Mouse (Mus musculus) cerebellum, adult 11 months (tissue): ENCODE data around the gene Dop1a.

Experiments used
- DNase-seq: peaks from one replicate; pipeline ENCODE4 v3.0.0; 2022

The Dop1a gene

GRCm38 (mm10) chr9:86513733-86514132, 46.8 kb downstream of the Dop1a start:
- DNase-seq, result no peak

GRCm38 (mm10) chr9:86514390-86514789, 47.4 kb downstream of the Dop1a start:
- DNase-seq, result no peak

DNA sequence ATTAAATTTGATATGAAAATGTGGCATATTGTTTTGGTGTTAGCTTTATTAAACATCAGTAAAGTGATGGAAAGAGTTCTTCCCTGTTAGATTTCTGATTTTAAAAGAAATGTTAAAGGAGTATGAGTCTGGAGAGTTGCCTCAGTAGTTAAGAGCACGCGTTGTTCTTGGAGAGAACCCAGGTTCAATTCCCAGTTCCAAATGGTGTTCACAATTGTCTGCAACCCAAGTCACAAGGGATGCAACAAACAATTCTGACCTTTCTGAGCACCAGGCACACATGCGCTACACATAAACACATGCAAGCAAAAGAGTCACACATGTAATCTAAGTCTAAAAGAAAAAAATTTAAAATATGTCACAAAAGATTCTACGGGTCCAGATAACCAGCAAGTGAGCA, 47.8 kb downstream of the Dop1a start:
- DNase-seq, result no peak

- DNase-seq, result no peak
These were observed 55.4 kb downstream of the Dop1a start for GRCm38 (mm10) chr9:86522335-86522734.

GRCm38 (mm10) chr9:86525600-86525999, 58.6 kb downstream of the Dop1a start:
- no peak for DNase-seq

DNA sequence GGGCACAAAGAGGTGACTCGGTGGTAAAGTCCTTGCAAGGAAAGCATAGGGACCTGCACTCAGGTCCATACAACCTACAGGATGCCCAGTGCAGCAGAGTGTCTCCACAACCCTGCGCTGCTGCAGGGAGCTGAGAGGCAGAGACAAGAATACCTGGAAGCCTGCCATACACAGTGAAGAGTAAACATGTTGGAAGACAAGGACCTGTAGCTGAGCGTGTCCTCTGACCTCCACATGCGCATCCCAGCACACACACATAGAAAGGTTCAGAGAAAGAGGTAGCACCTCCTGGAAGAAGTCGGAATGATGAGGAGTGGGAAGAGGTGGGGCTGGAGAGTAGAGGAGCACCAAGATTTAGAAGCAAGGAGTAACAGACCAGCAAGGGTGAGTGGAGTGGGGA, 67.1 kb downstream of the Dop1a start:
- DNase-seq, result no peak

GRCm38 (mm10) chr9:86543451-86543850, 76.5 kb downstream of the Dop1a start:
- DNase-seq, result no peak

DNA sequence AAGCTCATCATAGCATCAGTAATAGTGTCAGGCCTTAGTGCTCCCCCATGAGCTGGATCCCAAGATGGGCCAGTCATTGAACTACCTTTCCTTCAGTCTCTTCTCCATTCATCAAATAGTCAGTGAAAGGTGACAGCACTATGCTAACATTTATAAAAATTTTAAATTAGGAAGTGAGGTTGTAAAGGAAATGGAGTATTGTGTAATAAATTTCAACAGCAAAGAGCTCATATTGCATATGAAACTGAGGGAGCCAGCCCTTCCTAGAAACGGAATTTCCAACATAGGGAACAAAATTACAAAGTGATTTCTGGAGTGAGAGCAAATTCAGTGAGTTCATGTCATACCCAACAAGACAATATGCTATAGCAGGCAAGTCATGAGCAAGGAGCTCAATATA, 77.6 kb downstream of the Dop1a start:
- DNase-seq, result no peak

GRCm38 (mm10) chr9:86549637-86550162, 82.7 kb downstream of the Dop1a start:
- DNase-seq, result no peak

- DNase-seq, result no peak
These were observed 83.8 kb downstream of the Dop1a start for GRCm38 (mm10) chr9:86550717-86551116.

DNA sequence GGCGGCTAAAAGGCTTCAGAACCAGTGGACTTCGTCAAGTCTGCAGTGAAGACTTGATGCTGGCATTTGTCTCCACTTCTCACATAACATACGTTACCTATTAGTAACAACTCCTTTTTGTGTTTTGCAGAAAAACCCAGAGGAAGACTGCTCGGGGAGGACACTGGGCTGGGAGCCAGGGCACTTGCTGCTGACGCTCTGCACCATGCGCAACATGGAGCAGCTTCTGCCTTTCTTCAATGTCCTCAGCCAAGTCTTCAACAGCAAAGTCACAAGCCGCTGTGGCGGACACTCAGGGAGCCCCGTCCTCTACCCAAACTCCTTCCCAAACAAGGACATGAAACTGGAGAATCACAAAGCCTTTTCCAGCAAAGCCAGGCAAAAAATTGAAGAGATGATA, 86.9 kb downstream of the Dop1a start:
- DNase-seq, result no peak

GRCm38 (mm10) chr9:86554641-86555040, 87.7 kb downstream of the Dop1a start:
- DNase-seq, result no peak

DNA sequence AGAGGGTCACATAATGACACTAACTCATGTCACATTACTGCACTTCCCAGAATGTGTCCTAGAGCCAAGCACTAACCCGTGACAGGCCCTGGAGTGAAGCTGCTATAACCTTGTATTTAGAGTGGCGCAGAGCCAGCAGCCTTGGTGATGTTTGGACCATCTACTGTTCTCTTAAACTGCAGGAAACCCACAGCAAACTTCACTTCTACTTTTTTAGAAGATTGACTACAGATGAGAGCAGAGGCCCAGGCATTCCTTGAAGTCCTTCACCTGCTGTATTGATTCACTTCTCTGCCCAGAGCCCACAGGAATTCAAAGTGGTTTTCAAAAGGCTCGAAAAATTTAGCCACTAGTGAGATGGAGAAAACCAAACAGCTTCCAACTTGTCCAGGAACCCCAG, 93.6 kb downstream of the Dop1a start:
- no peak for DNase-seq

- no peak for DNase-seq
These were observed 102.5 kb downstream of the Dop1a start for GRCm38 (mm10) chr9:86569314-86569910.

DNA sequence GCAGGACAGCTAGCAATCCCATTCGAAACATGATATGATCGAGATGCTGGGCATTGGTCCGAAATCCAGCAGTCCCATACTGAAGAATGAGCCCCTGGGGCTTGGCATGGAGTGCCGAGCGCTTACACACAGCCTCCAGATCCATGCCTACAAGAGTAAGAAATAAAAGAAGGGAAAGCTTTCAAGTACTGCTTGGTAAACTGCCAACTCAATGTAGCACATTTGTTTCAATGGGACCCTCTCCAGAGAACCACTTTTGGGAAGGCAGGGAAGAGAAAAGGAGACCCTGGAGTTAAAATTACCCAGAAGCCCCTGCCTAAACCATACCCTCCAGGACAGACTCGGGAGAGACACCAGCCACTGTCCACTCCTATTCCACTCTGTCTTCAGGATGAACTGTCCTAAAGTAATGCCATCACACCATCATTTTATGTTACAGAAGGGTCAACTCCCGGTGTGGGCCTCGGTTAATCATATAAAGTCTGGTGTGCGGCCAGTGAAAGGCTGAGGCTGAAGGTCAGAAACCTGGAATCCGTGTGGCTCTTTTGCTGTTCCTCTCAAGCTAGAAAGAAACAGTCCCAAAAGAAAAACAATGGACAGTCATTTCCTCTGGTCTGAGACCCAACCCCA, 103.4 kb downstream of the Dop1a start:
- no peak for DNase-seq

- no peak for DNase-seq
These were observed 104.0 kb downstream of the Dop1a start for GRCm38 (mm10) chr9:86570946-86571345.

DNA sequence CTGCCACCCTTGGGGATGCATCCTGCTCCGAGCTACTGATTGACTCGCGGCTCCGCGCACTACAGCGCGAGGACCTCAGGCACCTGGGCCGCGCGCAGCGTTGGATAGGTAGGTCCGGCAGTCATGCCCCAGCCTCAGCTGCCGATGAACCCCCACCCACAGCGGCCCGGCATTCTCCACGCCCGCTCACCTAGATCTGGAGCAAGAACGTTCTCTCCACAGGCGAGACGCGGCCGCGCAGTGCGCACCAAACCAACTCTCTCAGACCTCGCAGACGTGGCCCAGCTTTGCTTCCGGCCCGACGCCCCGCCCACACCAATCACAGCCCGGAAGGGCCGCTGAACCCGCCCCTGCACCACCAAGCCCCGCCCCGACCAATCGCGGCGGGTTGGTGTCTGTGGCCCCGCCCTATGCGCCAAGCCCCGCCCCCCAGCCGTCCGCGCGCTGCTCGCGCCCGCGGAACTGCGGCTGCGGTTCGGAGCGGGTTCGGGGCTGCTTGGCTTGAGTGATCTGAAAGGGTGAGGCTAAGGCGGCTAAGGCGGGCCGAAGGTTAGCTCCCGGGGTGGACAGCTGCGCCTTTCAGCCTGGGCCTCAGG, 104.7 kb downstream of the Dop1a start, which contains the start of the genes Pgm3 and Rwdd2a:
TSS of gene Pgm3 (minus strand) at position 303 of the 596 bp plus-strand sequence.
TSS of gene Rwdd2a (plus strand) at position 452 of the 596 bp plus-strand sequence.
- peak; percentile 96 for DNase-seq

- DNase-seq, result no peak
These were observed 105.2 kb downstream of the Dop1a start for GRCm38 (mm10) chr9:86572196-86572595.

DNA sequence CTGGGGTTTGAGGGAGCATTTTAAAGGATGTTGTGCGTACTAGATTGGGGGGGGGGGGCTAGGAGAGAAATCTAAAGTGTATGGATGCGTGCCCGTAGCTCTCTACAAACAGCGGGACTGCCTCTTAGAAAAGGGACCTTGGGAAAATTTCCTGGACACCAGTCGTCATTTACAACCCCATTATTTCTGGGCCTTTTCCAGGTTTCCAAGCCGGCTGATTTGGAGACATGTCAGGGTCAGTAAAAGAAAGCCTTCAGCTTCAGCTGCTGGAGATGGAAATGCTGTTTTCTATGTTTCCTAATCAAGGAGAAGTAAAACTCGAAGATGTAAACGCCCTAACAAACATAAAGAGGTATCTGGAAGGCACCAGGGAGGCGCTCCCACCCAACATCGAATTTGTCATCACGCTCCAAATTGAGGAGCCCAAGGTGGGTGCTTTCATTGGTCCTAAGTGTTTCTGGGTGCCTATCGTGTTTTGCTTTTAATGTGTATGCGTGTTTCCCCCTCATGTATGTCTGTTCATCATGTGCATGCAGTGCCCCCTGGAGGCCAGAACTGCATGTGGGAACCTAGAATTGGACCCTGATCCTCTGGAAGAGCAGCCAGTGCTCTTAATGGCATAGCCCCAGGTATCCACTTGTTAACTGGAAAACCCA, 105.8 kb downstream of the Dop1a start:
- peak; percentile 70 for DNase-seq

DNA sequence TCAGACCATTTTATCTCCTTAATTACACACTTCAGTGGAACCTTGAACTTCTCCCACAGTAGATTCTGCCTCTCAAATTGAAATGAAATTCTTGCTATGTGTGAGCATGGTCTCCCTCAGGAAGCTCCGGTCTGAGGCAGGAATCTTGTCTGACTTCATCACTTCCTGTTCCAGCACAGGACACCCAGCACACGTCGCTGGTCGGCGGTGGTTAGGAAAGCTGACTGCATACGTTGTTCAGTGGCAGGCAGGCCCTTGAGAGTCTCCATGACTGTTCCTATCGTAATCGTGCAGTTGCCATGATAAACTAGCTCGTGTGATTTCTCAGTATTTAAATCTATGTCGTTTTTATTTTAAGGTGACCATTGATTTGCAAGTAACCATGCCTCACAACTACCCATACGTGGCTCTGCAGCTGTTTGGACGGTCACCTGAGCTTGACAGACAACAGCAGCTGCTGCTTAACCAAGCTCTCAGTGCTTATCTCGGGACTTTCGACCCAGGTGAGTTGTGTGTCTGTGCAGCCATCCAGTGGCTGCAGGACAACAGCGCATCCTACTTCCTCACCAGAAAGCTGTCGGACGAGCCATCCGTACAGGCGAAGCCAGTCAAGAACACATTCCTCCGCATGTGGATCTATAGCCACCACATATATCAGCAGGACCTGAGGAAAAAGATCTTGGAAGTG, 106.8 kb downstream of the Dop1a start:
- DNase-seq, result no peak

DNA sequence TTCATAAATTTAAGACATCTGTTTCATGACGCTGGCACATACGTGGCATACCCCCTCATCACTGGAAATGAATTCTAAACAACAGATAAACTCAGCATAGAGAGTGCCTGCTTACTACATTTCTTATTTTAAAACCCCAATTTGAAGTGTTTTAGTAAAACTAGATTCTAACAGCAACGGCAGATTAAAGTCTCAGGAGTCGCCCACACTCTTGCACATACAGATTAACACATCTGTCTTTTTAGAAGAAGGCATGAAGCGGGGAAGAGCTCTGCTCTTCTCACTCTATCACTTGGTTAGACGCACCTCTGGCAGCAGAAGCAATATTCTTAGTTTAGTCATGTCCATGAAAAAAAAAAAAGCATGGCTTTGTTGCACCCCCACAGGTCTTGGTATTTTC, 108.2 kb downstream of the Dop1a start:
- no peak for DNase-seq

GRCm38 (mm10) chr9:86579657-86580056, 112.7 kb downstream of the Dop1a start:
- DNase-seq, result no peak

DNA sequence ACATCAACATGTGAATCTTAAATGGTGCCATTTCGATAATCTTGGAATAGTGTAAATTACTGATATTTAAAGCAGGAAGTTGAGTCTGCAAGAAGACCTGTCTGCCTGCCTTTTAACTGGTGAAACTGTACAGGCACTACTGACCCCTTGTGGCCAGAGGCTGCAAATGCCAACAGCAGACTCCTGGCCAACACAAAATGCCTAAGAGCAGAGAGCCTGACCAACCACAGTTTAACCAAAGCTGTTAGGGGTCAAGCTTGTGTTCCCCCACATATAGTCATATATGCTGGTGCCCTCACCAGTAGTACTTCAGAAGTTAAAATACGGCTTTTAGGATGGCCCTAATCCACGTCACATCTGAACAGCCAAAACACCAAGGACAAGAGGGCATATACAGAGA, 116.8 kb downstream of the Dop1a start:
- peak; percentile 53 for DNase-seq
